Mouse (Mus musculus): ENCODE measurements at regions not wholly inside any gene's neighbourhood (a gene's known extent, or its start where the extent isn't known, plus 50 kb on each side); places are given as distances from the start of the nearest gene placed in this dataset.
"Not testable (repeated sequence)": the region's sequence is repeated elsewhere in the genome, so short reads cannot be mapped to it uniquely, and the experiment has no call there.

- peak in 1 of 2 experiments; percentile 6 for DNase-seq (ENCODE audit: low spot score in 2 of 2)
Observed at GRCm38 (mm10) chr12:62631888-62632490, 1109.0 kb downstream of the Lrfn5 start.

GRCm38 (mm10) chr12:62664602-62665001, 1141.7 kb downstream of the Lrfn5 start:
- DNase-seq (ENCODE audit: low spot score in 2 of 2): no peak

DNA sequence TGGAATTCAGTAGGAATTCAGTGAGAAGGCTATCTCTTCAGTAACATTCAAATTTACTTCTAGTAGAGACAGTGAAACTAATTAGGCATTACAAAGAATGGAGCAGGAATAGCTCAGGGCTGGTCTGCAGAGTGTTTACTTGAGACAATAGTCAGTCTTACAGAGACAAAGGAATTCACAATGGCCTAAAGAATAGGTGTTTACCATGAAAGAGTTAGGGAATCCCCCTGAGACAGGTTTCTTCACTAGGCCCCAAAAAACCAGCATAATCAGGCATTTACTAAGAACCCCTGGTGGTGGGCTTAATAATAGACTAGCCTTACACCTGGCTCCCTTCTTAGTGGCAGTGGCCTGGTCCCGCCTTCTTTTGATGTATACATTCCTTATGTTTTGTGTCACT, 1184.2 kb downstream of the Lrfn5 start:
- DNase-seq (ENCODE audit: low spot score in 2 of 2): not testable (repeated sequence)

All from left cerebral cortex, adult 9 months (tissue).